Mouse (Mus musculus) ES-Bruce4 (cell line): ENCODE measurements around the gene Nrxn3. TPM values are rescaled to one million over a fixed set of nuclear protein-coding genes. Genes with fewer than 3 reads are reported as not detected.

Experiments used
- H3K27ac ChIP-seq: 2 replicates; pipeline ENCODE4 v1.5.1; 2012; ENCODE audit warnings: low read length, inconsistent platforms; ENCODE audit not compliant: insufficient read depth
- H3K27me3 ChIP-seq: 2 replicates; pipeline ENCODE4 v1.6.1; 2012; ENCODE audit warnings: mild to moderate bottlenecking, low read length, inconsistent platforms; ENCODE audit not compliant: control insufficient read depth, poor library complexity, insufficient read depth, severe bottlenecking
- H3K36me3 ChIP-seq: 2 replicates; pipeline ENCODE4 v1.6.1; 2012; ENCODE audit warnings: inconsistent platforms, mild to moderate bottlenecking, low read length, moderate library complexity; ENCODE audit not compliant: control insufficient read depth, poor library complexity, insufficient read depth, severe bottlenecking
- H3K4me1 ChIP-seq: one replicate; pipeline ENCODE4 v1.8.1; 2011; ENCODE audit warnings: low read length; ENCODE audit not compliant: control insufficient read depth, insufficient read depth
- H3K4me3 ChIP-seq: 2 replicates; pipeline ENCODE4 v1.5.1; 2011; ENCODE audit warnings: low read depth, mild to moderate bottlenecking, low read length
- H3K9ac ChIP-seq: 2 replicates; pipeline ENCODE4 v1.6.1; 2012; ENCODE audit warnings: low read depth, mild to moderate bottlenecking, inconsistent platforms; ENCODE audit not compliant: poor library complexity, severe bottlenecking
- H3K9me3 ChIP-seq: replicated peaks from 2 replicates; pipeline ENCODE4 v1.6.1; 2012; ENCODE audit warnings: mild to moderate bottlenecking, low read length, inconsistent platforms; ENCODE audit not compliant: control insufficient read depth, poor library complexity, insufficient read depth, severe bottlenecking
- CTCF ChIP-seq: IDR thresholded peaks from one replicate; pipeline ENCODE4 v1.8.1; 2011; ENCODE audit warnings: low read depth, low read length
- EP300 ChIP-seq: IDR thresholded peaks from 2 replicates; pipeline ENCODE4 v1.6.1; 2011; ENCODE audit warnings: low read depth, low read length; ENCODE audit not compliant: insufficient read depth
- POLR2A ChIP-seq: IDR thresholded peaks from one replicate; pipeline ENCODE4 v1.8.1; 2011; ENCODE audit warnings: low read length; ENCODE audit not compliant: insufficient read depth
- polyA plus RNA-seq: library from polyadenylated mRNA; stranded (reverse); fragments of >200 nt; gene quantifications from 2 replicates; pipeline ENCODE4 v1.2.4, GENCODE M21; 2011; ENCODE audit warnings: low read depth; ENCODE audit not compliant: missing spikeins, insufficient read depth, insufficient read length

Nrxn3 gene
- polyA plus RNA-seq, 1 experiment: not detected

DNA sequence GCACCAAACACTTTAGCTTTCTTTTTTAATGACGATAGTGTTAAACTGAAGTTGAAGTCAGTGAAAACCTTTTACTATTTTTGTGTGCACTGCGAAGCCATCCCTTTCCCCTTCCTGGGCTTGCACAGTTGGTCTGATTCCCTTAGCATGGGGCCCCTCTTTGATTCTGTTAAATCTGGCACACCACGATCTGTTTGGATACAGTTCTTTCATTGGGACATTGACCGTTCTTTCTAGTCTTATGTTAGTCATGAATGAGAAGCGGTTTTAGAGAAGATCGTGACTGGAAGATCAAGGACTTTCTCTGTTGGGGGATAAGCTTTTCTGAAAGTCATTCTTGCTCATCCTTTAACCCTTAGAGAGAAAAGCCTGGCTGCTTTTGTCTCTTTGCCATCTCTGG lies 118.7 kb downstream of the Nrxn3 start:
- H3K4me1 ChIP-seq: no peaks in the 10 kb centered on the region
- no peak overlapping the region for H3K9ac ChIP-seq
- TF ChIP-seq CTCF (no peak), EP300 (no peak), POLR2A (no peak)
- no peaks in the 10 kb centered on the region for H3K27me3 ChIP-seq
- H3K9me3 ChIP-seq: no peaks in the 10 kb centered on the region
- no peak overlapping the region for H3K27ac ChIP-seq
- no peaks in the 10 kb centered on the region for H3K36me3 ChIP-seq
- no peak overlapping the region for H3K4me3 ChIP-seq

DNA sequence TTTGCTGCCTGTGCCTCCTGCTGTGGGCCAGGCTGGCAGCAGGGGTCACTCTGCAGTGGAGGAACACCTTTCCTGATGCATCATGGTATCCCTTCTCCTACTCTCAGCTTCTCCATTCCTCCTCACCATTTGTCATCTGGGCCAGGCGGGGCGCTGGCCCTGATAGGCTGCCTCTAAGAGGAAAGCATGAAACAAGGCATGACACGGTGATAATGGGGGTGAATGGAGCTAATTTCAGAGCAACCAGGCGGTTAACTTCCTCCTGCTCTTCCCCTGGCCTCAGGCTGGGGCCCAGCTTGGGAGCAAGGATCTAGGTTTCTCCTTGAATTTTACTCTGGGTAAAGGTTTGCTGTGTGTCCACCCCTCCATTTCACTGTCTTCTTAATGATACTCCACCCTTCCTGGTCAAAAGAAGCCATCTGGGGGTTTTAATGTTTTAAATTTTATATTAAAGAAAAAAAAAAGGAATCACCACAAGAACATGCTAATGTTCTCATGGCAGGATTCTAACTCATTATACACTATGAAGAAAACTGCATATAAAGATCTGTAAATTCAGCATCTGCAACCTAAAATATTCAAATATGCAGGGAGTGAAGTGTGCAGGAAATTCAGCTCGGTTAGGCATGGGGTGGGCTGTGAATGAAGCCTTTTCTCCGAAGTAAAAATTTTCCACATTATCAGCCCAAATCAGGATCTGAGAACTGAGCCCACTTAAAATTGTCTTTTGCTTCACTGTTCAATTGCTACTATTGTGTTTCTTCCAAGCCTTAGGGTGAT lies 127.9 kb downstream of the Nrxn3 start:
- TF ChIP-seq CTCF (no peak), EP300 (no peak), POLR2A (no peak)

GRCm38 (mm10) chr12:88854039-88854438 lies 131.4 kb downstream of the Nrxn3 start:
- no peaks in the 10 kb centered on the region for H3K27me3 ChIP-seq
- no peak overlapping the region for H3K4me3 ChIP-seq
- H3K4me1 ChIP-seq: no peaks in the 10 kb centered on the region
- no peaks in the 10 kb centered on the region for H3K9me3 ChIP-seq
- TF ChIP-seq POLR2A: no peak
- no peak for TF ChIP-seq CTCF
- no peak for TF ChIP-seq EP300
- no peak overlapping the region for H3K27ac ChIP-seq
- H3K9ac ChIP-seq: no peak overlapping the region
- no peaks in the 10 kb centered on the region for H3K36me3 ChIP-seq

More for the DNA sequence above, 127.9 kb downstream of the Nrxn3 start:
- no peak overlapping the region for H3K9ac ChIP-seq
- no peaks in the 10 kb centered on the region for H3K36me3 ChIP-seq
- H3K9me3 ChIP-seq: no peaks in the 10 kb centered on the region
- no peak overlapping the region for H3K4me3 ChIP-seq
- H3K4me1 ChIP-seq: no peaks in the 10 kb centered on the region
- no peaks in the 10 kb centered on the region for H3K27me3 ChIP-seq
- no peak overlapping the region for H3K27ac ChIP-seq

DNA sequence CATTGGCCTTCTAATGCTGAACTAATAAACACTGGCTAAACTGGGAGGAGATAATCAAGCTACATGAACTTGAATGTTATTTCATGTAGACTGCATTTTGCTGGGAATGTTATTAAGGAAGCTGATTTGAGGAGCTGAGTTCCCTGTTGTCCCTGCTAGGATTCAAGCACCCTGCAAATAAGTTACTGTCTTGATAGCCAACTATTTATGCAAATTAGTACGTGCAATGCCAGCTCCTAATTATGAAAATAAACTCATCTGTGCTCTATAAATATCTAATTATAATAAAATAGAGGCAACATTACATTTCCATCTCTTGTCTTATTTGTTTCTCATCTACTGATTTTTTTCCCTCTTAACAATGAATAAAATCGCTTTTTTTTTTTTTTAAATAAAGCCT lies 135.0 kb downstream of the Nrxn3 start:
- Histone ChIP-seq H3K36me3 (no peaks in the 10 kb centered on the region), H3K4me3 (no peak overlapping the region), H3K27me3 (no peaks in the 10 kb centered on the region), H3K9ac (no peak overlapping the region), H3K27ac (no peak overlapping the region), H3K9me3 (no peaks in the 10 kb centered on the region), H3K4me1 (no peaks in the 10 kb centered on the region)
- no peak for TF ChIP-seq CTCF

GRCm38 (mm10) chr12:88859456-88860345 lies 137.0 kb downstream of the Nrxn3 start:
- H3K9ac ChIP-seq: no peak overlapping the region
- H3K4me3 ChIP-seq: no peak overlapping the region
- H3K4me1 ChIP-seq: no peaks in the 10 kb centered on the region
- no peaks in the 10 kb centered on the region for H3K36me3 ChIP-seq
- no peak overlapping the region for H3K27ac ChIP-seq
- H3K27me3 ChIP-seq: no peaks in the 10 kb centered on the region
- TF ChIP-seq EP300 (no peak), CTCF (no peak), POLR2A (no peak)
- no peaks in the 10 kb centered on the region for H3K9me3 ChIP-seq

GRCm38 (mm10) chr12:88860397-88860796 lies 137.7 kb downstream of the Nrxn3 start:
- no peaks in the 10 kb centered on the region for H3K4me1 ChIP-seq
- no peaks in the 10 kb centered on the region for H3K9me3 ChIP-seq
- H3K27ac ChIP-seq: no peak overlapping the region
- TF ChIP-seq CTCF (no peak), POLR2A (no peak), EP300 (no peak)
- H3K36me3 ChIP-seq: no peaks in the 10 kb centered on the region
- H3K9ac ChIP-seq: no peak overlapping the region
- H3K4me3 ChIP-seq: no peak overlapping the region
- H3K27me3 ChIP-seq: no peaks in the 10 kb centered on the region
